Mouse (Mus musculus): ENCODE results near the gene Rreb1.

- TF ChIP-seq POLR2A (IDR thresholded peaks at IDR 0.05; ENCODE audit: control insufficient read depth, low read depth, low read length) = no peak
- no peak for TF ChIP-seq CTCF (IDR thresholded peaks at IDR 0.05; ENCODE audit: control insufficient read depth, insufficient read depth, insufficient replicate concordance, low read depth, low read length)
Observed at GRCm38 (mm10) chr13:37934075-37934474, 155.9 kb downstream of the Rreb1 start.
